Mouse (Mus musculus): Measurements from ENCODE around the gene Gm49337. TPM values are rescaled to one million over a fixed set of nuclear protein-coding genes. Genes with fewer than 3 reads are reported as not detected.

Gene Gm49337
- total RNA-seq, 2 experiments from 2014 or later, result not detected

DNA sequence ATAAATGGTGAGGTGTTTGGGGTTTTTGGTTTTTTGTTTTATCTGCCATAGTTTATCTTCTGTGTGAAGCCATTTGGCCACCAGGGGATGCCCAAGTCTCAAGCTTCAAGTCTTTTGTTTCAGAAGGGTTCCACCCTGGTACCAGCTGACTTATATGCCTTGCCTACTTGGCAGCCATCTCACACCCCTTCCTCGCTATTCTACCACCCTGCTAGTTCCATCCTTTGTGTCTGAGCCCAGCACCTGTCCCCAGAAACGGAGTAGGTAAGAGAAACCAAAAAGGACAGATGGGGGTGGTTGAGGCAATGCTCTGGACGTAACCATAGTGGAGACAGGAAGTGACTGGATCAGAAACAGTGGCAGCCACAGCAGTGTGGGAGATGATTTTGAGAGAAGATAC is 13.3 kb upstream of the Gm49337 start:
- no peak for ATAC-seq (replicated peaks; ENCODE audit: low FRiP score, poor library complexity, severe bottlenecking)

DNA sequence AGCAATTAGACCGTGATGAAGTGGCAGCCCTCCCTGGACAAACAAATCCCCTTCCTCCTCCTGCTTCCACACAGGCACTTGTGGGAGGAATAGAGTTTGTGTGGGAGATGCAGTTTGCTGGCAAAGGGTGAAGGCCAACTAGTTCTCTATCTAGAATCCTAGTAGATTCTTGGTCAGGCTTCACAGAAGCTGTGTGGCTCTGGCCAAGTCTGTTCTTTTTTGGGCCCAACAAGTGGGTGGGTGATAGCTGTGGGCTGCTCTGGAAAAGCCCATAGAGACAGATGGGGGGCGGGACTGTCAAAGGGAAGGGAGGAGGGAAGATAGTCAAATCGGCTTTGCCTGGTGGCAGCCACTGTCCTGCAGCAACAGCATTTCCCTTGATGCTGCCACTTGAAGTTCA is 12.4 kb upstream of the Gm49337 start:
- no peak for ATAC-seq (replicated peaks; ENCODE audit: low FRiP score, poor library complexity, severe bottlenecking)

DNA sequence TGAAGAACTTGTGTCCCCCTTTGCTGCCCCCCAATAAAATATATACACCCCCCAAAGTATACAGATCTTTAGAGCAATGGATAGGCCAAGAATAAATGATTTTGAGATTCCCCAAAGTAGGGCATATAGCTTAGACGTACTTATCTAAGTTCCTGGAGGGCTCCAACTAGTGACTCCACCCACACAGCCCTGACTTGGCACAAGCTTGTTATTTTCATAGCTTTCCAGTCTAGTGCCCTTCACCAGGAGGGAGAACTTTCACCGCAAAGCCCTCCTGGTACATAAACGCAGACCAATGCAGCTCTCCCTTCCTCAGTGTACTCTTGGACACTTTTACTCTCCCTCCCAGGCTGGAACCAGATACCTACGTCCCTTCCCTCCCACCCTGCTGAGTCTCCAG is 11.0 kb upstream of the Gm49337 start:
- ATAC-seq (replicated peaks; ENCODE audit: low FRiP score, poor library complexity, severe bottlenecking), result no peak

DNA sequence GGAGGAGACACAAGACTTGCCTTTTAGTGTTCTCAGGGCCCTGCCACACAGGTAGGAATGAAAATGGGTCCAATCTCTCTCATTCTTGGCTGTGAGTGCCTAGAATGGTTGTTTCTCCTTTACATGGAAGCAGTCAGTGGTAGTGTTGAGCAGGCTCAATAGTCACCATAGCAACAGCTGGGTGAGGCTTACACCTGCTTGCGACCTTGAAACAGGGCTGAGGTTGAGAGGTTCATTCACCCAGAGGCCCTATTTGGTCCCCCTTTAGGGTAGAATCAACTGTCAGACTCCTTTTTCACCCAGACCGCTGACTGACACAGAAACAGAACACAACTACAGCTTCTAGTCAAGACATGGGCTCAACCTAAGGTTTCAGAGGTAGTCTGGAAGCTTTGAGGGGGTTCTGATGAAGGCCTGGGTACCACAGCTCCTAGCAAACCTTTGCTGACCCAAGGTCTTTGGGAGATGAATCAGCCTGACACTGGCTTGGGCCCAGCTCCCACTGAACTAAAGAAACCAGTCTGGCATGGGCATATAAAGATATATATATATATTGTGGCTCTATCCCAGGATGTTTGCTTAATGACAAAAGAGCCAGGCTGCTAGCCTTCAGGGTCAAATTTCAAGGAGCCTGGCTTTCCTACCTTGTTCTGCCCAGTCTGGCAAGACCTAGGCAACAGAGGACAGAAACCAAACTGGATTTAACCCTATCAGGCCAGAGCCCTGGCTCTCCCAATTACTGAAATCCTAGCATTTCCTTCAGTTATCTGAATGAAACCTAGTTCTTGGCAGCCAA is 8.2 kb upstream of the Gm49337 start:
- ATAC-seq (replicated peaks; ENCODE audit: low FRiP score, poor library complexity, severe bottlenecking), result no peak

DNA sequence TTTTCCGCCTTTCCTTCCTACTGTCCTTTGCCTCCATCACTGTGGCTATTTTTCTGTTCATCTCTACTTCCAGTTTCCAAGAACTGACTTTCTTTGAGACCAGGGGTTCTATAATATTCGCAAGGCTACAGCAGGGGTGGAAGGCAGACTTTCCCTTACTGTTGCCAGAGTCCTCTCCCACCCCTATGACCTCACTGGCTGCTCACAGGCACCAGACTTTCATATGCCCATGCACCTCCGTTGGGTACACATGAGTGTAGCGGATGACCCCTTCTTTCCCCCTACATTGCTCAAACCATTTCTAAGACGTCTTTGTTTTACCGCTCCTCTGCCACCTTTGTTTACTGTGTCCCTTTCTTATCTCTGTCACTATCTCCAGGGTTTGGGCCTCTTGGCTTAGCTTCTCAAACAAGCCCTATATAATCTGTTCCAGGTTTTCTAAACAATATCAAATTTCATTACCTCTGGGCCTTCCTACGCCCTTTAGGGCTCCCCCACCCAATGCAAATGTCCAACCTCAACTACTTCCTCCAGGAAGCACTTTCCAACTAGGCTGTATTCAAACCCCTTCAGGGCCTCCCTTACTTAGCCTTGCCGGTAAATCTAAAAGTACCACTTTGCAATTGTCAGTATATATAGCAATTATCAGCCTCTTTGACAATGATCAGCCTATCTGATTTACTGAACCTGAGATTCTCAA is 7.3 kb upstream of the Gm49337 start:
- no peak for ATAC-seq (replicated peaks; ENCODE audit: low FRiP score, poor library complexity, severe bottlenecking)

DNA sequence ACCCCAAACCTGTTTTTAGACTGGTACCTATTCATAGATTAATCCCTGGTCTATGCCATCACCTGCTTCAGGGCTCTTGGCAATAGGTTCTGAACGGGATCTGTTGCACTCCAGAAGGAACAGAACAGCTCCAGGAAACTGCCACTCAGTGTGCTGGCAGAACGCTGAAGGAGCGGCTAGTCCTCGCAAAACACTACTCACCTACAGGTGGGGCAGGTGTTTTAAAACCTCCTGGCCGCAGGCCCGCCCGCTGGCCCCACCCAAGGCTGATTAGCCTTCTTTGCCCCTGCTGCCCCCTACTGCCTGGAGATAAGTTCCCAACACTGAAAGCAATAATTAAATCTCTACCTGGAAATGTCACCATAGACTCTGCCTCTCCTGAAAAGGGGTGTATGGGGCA is 5.8 kb upstream of the Gm49337 start, which contains the start of gene Tspan1:
Gene Tspan1 (minus strand): TSS at position 198 of the 400 bp plus-strand sequence.
- ATAC-seq (replicated peaks; ENCODE audit: low FRiP score, poor library complexity, severe bottlenecking), result no peak

DNA sequence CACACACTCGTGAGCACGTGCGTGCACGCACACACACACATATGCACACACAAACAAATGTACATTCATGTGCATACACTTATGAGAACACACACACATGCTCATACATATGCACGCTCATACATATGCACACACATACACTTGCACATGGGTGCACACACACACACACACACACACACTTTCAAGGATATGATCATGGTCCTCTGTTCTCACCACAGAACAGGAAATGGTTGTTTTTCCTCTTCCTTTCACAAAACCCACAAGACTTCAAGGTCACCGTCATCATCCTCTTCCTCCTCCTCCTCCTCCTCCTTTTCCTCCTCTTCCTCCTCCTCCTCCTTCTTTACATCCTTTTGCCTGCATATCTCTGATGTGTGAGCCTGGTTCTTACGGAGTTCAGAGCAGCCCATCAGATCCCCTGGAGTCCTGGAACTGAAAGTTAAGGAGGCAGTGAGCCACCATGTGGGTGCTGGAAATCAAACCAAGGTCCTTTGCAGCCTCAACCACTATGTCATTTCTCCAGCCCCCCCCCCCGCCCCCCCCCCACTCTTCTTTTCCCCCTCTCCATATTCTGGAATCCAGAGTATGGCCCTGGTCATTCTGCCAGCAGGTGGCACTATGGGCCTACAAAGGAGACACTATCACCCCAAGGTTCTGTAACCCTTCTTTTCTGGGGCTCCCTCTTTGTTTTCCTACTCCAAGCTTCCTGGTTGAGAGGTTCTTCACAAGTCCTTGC is 4.4 kb upstream of the Gm49337 start:
- no peak for ATAC-seq (replicated peaks; ENCODE audit: low FRiP score, poor library complexity, severe bottlenecking)

DNA sequence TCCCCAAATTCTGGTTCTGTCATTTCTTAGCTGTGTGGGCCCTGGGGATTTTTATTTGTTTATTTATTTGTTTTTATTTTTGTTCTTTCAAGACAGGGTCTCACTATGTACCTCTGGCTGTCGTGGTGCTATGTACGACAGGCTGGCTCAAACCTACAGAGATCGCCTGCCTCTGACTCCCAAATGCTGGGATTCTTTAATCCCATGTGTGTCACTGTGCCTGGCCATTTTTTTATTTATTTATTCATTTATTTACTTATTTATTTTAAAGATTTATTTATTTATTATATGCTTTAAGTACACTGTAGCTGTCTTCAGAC is 3.9 kb upstream of the Gm49337 start:
- ATAC-seq (replicated peaks; ENCODE audit: low FRiP score, poor library complexity, severe bottlenecking), result no peak

DNA sequence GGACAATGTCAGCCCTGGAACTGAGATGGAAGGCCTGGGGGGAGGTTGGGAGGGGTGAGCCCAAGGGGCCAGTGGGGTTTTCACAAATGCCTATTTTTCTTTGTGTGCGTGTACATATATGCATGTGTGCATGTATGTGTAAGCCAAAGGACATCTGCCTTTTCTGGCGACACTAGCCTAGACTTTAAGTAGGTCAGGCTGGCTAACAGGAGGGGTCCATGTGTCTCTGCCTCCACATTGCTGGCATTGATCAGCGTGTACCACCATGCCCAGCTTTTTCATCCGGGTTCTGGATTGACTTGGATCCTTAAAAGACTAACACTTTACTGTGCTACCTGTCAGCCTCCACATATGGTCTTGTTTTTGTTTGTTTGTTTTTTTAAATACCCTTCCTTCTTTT is 568 bp downstream of the Gm49337 start:
- no peak for ATAC-seq (replicated peaks; ENCODE audit: low FRiP score, poor library complexity, severe bottlenecking)

DNA sequence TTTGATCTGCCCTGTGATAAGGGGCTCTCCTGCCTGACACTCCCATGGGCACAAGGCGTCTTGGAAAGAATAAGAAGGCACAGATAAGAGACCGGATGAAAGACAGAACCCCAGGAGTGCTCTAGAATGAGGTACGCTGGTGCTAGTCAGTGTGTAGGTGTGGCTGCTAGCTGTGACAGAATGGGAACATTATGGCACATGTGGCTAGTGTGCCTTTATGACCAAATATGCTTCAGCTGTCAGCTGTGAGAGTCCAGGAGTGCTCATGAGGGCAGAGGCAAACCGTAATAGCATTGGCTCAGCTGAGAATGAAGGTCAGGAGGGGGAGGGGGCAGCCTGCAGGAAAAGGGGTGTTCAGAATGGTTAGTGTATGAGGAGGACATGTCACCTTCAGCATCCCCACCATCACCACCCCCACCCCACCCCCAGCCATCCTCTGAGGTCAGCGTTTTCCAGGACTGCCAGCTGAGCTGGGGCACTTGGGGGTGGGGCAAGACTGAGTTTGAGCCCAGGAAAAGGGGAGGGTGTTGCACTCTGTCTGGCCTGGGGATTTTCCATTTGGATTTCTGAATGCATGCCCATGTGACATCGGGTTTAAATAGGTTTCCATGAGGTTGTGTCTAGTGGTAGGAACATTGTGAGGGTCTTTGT is 1.4 kb downstream of the Gm49337 start:
- no peak for ATAC-seq (replicated peaks; ENCODE audit: low FRiP score, poor library complexity, severe bottlenecking)

DNA sequence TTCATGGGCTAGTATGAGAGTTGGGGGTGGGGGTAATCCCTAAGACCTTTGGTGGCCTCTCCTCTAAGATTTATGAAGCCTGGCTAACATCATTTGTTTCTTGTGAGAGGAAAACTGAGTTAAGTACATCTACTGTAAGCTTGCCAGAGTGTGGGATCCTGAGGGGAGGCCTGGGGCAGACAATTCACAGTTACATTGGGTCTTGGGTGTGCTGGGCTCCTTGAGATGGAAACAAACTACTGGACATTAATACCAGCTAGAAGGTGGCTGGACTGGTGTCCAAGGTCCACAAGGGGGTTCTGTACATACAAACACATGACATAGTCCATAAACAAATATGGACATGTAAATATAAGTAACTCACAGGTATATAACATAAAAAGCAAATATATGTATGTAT is 2.0 kb downstream of the Gm49337 start:
- no peak for ATAC-seq (replicated peaks; ENCODE audit: low FRiP score, poor library complexity, severe bottlenecking)

DNA sequence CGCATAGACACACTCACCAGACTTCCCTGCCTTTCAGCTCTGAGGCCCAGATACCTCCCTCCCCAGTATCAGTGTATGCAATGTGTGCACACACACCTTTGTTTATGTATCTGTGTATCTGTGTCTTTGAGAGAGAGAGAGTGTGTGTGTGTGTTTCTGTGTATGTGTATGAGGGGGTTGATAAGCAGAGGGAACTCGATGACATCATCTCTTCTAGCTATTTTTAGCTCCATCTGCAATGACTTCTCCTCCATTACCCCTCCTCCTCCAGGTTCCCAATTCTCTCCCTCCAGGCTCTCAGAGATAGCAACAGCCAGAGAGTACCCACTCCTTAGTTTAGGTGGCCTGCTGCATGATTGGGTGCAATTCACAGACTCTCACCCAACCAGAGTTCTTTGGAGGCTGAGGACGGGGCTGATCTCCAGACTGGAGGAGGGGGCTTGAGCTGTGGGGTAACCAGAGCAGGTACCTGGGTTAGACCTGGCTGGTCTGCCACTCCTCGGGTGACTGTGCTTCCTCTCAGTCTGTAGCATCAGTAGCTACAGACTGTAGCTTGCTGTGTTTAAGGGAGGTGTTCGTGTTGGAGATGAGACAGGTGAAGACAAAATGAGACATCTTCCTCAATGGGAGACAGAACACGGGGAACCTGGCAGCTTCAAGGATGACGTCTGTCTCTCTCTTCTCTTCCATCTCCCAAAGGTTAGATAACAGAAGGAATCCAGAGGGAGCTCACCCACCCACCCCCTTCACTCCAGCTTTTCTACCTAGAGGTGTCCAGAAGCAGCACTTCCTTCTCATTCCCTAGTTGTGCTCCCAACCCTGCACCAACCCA is 2.7 kb downstream of the Gm49337 start:
- ATAC-seq (replicated peaks; ENCODE audit: low FRiP score, poor library complexity, severe bottlenecking), result no peak; the same call in 1 of the 2 replicates

DNA sequence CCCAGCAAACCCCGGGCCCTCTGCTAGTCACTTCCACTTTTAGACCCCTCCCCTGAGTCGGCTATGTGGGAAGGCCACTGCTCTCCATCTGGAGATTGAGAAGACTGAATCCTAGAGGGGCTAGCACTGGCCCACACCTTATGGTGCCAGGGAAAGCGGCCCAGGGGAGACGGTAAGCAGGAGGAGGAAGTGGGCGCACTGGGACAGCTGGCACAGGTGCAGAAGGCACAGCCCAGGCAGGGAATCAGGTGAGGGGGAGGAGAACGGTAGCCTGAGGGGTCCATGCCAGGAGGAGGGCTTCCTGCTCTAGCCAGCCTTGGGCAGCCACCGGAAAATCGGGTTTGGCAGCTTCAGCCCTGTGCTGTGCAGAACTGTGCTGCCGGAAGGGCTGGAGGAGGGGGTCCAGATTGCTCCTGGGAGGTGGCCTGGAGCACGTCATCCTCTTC is 3.4 kb downstream of the Gm49337 start:
- ATAC-seq (replicated peaks; ENCODE audit: low FRiP score, poor library complexity, severe bottlenecking), result no peak

DNA sequence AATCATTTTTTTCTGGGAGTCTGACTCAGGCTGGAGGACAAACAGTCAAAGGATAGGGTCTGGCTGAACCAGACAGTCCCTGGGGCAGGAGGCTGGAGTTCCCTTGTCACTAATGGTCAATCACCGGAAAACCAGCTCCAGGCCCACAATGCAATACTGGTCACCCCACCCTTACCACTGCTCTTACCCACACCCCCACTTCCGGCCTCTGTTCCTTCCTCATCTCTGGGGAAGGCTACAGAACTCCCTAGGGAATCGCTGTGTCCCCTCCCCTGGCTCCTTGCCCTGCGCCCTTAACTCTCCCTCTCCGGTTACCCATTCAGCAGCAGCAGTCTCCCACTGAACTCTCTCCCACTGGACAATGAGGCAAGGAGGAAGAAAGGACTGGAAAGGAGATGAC is 4.0 kb downstream of the Gm49337 start:
- no peak for ATAC-seq (replicated peaks; ENCODE audit: low FRiP score, poor library complexity, severe bottlenecking)

DNA sequence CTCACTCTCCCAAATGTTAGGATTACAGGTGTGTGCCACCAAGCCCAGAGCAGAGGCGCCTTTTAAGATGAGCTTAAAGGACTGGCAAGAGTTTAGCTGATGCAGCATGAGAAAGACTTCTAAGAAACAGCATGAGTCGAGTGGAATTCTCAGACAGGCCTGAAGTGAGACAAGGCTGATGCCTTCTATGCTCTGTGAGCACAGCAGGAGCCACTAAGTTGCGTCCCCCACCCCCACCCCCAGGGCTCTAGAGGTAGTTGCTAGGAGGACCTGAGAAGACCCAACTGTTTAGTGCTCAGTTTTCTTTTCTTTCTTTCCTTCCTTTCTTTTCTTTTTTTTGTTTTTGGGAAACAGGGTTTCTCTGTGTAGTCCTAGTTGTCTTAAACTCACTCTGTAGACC is 8.9 kb downstream of the Gm49337 start:
- no peak for ATAC-seq (replicated peaks; ENCODE audit: low FRiP score, poor library complexity, severe bottlenecking)

DNA sequence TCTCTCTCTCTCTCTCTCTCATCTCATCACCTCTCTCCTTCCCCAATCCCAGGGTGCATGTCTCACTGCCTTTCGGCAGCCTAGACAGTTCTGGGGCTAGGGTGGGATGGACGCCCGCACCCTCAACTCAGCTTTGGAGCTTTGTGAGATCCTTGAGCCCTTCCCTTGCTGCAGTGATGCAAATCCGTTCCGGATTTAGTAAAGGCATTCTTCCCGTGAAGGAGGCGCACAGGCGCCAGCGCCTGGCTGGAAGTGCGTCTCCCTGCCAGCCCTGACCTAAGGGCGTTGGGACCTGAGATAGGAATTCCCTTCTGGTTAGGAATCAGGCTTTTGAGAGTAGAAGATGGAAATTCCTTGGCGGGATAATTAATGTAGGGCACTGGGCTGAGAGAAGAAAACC is 9.6 kb downstream of the Gm49337 start:
- no peak for ATAC-seq (replicated peaks; ENCODE audit: low FRiP score, poor library complexity, severe bottlenecking)

DNA sequence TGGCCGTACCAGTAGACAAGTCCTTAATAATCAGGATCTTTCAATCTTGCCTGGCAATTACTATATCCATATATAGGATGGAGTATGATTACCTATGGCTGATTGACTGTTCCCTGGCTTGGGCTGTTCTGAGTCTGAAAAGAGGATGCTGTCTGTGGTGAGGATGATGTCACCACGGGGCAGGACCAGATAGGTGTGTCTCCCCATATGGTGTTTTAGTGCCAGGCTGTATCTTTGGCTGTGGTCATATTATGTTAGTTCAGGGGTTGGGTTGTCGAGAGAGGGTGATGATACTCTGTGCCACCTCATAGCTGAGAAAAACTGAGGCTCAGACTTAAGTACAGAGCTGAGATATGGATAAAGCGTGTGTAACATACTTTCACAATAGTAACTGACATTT is 11.9 kb downstream of the Gm49337 start:
- no peak for ATAC-seq (replicated peaks; ENCODE audit: low FRiP score, poor library complexity, severe bottlenecking)

DNA sequence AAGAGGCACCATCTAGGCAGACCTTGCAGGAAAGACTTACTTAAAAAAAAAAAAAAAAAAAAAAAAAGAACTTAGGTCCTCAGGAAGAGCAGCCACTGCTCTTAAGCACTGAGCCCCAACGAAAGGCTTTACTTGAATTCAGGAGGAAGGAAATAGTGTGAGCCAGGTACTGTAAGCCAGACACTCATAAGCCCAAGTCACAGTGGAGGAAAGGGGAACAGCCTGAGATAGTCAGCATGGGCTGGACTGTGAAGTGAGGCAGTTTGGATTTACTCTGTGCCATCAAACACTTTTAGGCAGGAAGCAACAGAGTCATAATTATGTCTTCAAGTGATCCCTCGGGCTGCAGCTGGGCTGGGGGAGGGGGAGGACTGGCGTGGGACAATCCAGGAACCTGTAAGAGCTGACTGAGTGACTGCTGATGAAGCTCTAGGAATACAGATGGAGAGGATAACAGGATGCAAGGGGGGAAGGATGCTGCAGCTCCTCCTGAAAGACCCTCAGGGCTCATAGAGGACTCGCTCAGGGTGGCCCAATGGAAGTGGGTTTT is 19.2 kb downstream of the Gm49337 start:
- no peak for ATAC-seq (replicated peaks; ENCODE audit: low FRiP score, poor library complexity, severe bottlenecking)
